Mouse (Mus musculus): Measurements from ENCODE around the gene Kcnk5.

The Kcnk5 gene

DNA sequence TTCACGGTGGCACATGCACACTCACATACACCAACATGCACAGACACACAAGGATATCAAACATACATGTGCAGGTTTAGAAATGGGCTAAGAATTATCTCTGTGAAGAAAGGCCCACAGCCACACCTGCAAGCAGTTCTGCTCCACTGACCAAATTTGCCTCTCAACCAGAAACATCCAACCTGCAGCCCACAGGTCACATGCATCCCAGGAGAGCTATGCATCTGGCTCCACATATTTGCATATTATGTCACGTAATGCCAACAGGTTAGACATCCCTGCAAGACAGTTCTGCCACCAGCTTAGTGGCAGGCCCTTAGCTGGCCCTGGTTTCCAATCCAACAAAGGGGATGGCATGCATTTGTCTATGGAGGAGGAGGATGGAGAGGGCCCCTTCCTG, 13.6 kb downstream of the Kcnk5 start:
- DNase-seq (ENCODE audit: low read depth, low spot score), result no peak

DNA sequence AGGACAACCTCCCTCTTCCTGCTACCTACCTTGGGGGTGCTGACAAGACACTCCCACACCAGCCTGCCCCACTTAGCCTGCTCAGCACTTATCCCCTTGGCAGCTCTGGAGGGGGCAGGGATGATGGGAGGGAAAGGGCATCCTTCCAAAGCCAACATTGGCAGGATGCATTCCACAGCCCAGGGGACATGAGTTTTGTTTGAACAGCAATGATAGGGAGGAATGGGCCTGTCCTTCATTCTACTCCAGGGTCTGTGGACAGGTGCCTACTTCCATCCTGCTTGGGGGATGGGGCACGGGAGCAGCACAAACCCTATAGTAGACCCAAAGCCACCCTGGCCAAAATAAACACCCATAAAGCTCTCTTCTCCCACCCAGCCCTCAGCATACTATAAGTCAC, 16.2 kb downstream of the Kcnk5 start:
- DNase-seq (ENCODE audit: low read depth, low spot score), result no peak

DNA sequence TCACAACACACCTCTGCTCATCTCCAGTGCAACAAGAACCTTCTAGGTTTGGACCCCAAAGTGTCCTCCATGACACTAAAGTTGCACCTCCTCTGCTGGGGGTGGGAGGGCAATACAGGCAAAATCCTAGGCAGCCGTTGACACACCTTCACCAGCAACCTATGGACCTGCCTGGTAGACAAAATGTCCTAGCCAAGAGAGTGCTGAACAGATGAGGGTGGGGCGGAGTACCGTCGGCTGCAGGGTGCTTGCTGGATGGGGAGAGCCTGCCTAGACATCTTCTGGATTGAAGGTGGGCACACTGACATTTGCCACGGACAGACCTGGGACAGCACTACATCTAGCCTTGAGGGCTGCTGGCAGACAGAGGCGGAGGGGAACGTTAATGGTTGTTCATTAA, 17.2 kb downstream of the Kcnk5 start:
- DNase-seq (ENCODE audit: low read depth, low spot score), result no peak

DNA sequence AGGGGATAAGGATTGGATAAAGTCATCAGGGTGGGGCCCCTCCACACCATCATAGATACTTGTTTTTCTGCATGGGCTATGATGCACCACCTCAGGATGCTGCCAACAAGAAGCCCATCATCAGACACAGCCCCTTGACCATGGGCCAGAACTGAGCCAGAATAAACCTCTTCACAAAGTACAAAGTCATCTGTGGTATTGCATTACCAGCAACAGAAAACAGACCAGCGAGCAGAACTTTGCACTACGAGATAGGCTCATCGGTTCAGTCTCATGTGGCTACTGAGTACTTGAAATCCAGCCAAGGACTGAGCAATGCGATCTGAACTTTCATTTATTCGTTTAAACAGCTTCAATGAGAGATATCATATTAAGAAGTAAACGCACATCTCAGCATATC, 18.9 kb downstream of the Kcnk5 start:
- DNase-seq (ENCODE audit: low read depth, low spot score), result no peak

DNA sequence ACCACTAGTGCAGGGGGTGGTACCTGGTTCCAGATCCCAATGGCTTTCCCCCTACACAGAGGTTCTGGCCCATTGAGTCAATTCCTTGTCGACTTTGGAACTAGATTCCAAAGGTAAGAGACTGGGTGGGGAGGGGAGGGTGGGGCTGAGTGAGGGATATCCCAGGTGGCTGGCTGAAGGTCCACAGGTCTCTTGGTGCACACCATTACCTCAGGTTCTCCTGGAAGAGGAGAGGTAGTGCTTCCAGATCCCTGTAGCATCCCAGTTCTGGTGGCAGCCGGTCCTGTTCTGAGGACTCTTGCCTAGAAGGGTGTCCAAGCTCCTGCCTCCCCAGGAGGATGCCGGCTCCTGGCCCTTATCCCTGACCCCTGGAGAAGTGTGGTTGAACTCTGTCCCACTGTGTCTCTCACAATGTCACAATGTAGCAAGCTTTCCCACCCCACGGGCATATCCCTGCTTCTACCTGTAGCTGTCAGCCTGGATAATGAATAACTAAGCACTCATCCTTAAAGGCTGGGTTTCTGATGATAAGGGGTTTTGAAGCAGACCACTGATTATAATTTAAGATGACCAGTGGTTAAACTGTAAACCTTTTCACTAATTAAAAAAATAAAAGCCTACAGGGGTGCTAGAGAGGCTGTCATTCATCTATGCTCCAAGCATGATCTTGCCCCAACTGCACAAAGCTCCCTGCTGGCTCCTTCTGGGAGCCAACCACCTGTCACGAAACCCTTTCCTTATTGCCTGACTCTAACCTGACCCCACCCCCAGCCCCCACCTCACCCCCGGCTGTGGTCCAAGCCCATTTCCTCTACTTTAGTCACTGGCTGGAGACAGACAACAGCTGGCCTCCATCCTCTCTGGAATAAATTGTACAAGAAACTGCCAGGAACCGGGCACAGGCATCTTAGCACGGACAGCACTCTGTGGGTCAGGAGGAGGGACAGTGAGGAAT, 22.6 kb downstream of the Kcnk5 start:
- no peak for DNase-seq (ENCODE audit: low read depth, low spot score)

DNA sequence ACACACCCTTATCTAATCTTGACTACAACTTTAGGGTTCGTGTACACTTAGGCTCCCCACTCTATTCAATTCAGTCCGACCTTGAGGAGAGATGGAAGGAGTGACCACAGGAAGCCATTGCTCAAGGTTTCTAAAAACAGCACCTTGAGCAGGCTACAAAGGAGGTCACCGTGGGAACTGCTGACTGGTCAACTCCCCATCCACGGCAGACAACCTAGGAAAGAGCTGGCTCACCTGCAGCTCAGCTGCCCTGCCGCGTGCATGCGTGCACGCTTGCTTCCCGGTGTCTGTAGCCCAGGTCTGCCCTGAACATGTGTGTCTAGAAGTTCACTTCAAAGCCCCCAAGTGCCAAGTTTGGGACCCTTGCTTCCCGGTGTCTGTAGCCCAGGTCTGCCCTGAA, 24.0 kb downstream of the Kcnk5 start:
- no peak for DNase-seq (ENCODE audit: low read depth, low spot score)

DNA sequence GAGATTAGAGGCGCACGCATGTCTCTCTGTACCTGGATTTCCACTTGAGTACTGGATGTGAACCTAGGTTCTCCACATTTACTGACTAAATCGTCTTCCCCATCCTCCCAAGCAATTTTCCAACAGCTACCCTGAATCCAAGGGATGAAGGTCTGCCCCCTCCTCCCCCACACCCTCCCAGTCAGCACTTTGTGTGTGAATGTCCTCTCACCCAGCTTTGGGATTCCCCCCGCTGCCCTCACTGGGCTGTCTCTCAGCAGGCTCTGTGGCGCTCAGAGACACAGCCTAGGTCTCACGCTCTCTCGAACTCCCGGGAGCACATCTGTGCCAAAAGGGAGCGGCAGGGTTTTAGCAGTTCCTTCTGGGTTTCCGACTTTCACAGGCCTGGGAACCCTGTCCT, 25.9 kb downstream of the Kcnk5 start:
- DNase-seq (ENCODE audit: low read depth, low spot score), result no peak

DNA sequence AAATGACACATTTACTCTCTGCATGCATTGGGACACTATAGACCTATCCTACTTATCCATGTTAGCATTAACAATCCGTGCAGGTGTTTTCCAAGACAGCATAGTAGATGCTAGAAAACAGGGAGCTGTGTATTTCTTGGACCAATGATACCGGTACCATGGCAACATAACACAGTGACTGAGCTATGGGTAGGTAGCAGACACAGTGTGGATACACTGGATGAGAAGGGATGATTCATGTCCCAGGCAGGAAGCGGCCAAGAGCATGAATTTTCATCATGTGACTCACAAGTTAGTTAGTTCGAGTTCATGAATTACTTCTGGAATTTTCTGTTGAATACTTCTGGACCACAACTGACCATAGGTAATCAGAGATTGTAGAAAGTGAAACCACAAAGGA, 26.7 kb downstream of the Kcnk5 start:
- DNase-seq (ENCODE audit: low read depth, low spot score), result no peak

DNA sequence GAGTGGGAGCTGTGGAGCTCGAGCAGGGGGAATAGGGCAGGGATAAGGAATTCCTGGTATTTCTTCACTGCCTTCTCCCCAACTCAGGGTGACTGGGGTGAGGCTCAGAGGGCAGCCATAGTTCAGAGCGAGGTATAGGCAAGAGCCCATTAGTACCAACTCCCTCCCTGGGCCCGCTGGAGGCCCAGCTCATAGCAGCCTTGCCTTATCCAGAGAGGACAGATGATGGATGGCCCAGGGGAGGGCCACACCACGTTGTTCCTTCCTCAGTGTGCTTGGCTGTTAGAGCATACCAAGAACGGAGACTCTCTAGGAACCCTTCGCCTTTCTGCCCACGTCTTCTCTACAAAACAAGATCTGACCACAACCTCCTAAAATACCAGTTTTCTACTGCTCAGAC, 27.4 kb downstream of the Kcnk5 start:
- no peak for DNase-seq (ENCODE audit: low read depth, low spot score)

DNA sequence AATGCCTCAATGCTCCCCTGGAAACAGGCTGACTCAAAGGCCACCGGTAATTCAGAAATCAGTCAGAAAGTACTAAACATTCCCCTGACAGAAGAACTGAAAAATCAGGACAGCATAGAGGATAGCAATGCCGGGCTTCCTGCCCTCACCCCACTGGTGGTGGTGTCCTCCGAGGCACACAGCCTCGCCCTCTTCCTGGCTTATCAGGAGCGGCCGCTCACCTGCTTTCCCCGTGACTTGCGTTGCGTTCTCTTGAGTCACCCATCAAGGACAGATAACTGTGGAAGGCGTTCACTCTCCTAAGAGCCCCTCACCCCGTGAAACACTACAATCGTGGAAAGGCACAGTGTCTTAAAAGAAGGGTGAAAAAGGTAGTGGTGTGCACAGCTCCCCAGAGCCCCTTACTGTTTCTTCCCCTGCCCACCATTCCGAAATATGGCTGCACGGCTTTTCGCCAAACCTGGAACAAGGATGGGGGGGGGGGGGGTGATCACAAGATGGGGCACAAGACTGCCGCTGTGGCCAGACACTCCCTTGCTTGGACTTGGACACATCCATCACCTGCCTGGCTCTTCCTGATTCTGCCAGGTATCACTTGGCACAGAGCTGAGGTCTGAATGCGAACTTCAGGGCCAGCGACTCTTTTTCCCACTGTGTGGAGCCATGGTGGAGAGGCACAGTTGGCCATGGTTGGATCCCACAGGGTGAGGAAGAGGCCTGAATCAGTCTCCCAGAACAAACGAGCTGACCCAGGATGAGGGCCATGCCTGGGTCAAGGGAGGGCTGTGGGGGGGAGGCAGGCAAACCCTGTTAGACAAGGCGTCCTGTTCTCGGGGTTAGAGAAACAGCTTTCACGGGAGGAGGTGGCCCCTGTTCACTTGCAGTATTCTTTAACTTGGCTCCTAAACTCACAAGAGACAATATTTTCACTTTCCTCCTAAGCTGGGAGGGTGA, 32.2 kb downstream of the Kcnk5 start:
- DNase-seq (ENCODE audit: low read depth, low spot score), result no peak

DNA sequence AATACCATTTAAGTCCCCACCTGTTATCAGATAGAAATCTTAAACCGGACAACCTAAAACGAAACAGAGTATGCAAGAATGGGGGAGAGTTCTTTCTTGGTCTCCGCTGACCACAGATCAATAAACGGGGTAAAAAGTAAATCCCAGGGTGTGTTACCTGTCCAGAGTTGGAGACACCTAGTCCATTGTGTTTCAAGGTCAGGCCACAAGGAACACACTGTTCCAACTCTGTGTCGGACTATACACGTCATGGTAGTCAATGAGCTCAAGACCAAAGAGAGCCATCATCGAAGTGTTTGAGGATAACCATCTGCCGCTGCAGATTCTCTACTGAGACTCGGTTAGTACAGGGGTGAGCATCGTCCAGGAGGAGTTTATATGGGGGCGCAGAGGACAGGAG, 33.1 kb downstream of the Kcnk5 start:
- no peak for DNase-seq (ENCODE audit: low read depth, low spot score)

DNA sequence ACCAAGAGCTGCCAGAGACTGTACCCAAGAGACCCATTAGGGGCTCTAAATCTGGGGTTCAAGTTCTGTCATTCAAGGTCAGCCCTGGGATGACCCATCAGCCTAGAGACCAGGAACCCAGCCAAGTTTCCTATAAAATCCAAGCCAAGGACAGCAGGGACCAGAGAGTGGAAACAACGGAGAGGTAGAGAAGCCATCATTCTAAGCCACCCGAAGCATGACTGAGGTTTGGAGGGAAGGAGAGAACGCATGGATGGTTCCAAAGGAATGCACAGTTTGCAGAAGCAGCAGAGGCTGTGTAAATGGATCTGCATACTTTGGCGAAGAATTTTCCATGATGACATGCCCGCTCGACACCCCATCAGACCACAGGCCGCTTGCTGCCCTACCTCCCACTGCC, 33.8 kb downstream of the Kcnk5 start:
- no peak for DNase-seq (ENCODE audit: low read depth, low spot score)

DNA sequence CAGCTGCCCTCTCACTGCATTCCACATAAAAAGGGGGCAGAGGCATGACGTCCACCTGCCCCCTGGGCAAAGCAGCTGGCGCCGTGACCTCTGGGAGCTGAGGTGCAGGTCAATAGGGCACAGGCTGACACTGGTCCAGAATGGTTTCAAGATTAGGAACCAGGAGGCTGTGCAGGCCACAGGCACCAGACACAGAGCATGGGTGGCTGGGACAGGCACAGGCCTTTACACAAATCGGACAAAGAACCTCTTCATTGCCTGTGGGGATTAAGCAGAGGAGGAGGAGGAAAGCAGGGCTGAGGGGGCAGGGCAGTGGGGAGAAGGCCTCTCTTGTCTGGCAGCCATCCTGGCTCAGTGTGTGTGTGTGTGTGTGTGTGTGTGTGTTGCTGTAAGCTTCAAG, 37.5 kb downstream of the Kcnk5 start:
- no peak for DNase-seq (ENCODE audit: low read depth, low spot score)

DNA sequence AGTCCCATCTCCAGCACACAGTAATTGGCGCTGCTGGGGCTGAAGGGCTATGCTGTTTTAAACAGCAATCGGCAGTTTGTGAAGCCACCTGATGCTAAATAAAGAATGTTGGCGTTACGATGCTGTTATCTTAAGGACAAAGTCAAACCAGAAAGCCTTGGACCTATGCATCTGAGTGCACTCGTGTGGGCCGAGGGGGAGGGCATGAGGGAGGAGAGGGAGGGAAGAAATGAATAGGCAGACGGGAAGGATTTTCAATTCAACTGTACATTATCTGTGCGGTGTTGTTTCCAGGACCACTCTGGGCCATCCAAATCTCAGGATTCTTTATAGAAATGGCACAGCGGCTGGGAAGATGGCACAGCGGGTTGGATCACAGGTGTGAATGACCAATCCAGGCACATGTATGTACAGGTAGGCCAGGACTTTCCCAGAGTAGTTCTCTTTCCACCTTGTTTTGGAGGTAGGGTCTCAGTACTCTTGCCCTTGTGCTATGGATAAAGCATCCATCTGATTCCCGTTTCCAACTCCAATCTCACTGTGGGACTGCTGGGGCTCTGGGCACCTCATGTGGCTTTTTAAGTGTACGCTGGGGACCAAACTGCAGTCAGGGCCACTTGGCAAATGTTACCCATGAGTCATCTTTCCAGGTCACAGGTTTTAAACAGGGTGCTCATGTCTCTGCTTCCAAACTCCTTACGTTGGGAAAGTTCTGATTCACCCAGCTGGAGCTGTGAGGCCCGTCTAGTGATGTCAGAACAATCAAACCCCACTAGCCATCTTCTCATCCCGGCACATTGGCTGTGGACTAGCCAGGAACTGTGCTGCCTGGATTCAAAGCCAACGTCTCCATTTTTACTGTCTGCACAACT, 42.9 kb downstream of the Kcnk5 start, which contains the start of gene Saysd1:
Gene Saysd1 (minus strand): TSS at position 51 of the 872 bp plus-strand sequence.
- no peak for DNase-seq (ENCODE audit: low read depth, low spot score)

DNA sequence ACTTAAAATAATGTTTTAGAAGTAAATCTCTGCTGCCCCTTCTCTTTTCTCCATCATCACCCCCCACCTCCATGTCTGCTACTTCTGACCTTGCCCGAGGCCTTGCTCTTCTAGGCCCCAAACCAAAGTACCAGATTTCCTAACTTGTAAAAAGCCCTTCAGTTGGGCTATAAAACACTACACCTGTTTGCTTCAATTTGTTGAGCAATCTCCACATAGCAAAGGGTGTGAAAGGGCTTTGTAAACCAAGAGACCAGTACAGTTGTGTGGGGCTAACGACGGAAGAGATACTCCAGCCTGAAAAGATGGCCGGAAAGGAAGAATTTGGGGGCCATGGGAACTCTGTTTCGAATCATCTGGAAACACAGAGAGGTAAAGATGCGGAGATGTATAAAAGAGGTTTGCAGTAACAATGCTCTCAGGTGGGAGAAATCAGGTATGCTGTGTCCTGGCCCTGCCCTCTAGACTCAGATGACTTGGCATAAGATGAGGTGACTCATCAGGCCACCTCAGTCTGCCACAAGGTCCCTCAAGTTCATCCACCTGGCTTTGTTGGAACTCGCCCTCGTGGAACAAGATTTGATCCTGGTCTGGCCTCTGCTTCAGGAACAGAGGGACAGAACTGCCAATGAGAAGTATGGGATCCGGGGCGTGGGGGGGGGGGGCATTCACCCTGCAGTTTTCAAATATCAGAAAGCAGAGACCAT, 46.5 kb downstream of the Kcnk5 start:
- DNase-seq (ENCODE audit: low read depth, low spot score), result no peak

DNA sequence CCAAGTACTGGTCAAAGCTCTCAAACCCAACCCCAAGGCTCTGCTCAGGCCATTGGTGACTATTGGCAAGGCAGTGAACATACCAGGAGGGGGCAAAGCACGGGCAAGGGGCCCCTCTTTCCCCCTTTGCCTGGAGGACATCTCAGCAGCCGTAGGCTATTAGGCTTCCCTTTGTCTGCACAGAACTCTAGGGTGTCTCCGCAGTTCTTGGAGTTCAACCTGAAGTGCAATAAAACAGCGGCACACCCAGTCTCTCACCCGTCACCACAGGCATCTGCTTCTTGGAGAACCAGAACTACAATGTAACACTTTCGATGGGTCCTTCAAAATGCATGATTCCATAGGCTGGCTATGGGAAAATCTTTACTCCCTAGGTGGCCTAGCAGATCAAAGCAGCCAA, 53.4 kb downstream of the Kcnk5 start:
- DNase-seq (ENCODE audit: low read depth, low spot score), result no peak

DNA sequence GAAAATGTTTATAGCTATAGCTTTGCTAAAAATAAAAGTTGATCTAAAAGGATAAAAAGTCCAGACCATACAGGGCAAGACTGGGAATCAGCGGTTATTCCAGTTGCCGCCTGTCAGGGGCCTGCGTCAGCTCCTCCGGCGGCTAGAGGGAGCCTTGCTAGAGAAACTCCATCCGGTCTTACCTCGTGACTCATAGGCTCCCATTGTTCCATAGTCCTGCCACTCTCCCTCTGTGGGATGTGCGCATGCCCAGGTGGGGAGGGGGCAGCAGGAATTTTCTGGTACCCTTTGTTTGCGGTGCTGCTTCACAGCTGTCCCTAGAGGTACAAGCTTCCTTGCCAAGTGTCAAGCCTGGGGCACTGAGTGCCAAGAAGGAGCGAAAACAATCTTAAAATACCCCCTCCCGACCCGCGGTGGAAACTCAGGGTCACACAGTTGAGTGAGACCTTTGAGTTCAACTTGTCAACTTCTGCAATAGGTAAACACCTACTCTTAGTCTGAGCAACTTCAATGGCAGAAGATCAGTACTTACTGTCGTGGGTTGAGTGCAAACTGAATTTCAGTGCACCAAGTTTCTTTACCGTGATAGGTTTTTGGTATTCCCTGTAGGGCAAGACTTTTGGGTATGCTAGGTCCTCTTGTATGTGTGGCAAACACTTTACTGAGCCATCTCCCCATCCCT, 54.1 kb downstream of the Kcnk5 start:
- no peak for DNase-seq (ENCODE audit: low read depth, low spot score)

DNA sequence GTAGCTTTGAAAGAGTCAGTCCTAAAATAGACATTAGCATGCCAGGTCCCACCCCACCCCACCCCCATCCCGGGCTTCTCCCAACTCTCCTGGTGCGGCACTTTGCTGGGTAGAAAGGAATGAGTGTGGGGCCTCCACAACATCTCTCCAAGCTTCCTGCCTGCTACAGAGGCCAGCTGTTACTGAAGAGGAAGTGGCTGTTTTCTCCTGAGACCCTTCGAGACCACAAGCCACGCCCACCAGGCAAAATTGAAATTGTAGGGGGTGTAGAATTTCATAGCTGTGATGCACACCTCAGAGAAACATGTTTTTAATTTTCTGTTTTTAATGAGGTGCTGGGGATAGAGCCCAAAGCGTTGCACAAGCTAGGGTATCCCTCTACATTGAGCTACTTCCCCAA, 60.7 kb downstream of the Kcnk5 start:
- no peak for DNase-seq (ENCODE audit: low read depth, low spot score)

DNA sequence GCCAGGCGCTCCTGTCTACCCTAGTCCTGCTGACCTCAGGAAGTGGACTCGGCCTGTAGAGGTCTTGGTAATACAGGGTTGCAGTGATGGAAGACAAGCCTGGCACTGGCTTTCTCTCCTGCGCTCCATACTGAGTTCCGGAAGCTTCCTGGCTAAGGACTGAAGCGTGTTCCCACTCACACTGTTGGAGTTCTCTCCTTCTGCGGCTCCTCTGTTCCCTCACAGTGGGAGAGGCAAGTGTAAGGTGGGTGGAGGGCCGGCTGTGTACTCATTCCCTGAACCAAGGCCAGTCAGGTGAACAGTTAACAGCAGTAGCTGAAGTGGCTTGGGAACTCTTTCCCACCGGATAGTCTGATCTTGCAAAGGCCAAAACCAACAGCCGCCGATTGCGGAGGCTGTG, 61.6 kb downstream of the Kcnk5 start:
- no peak for DNase-seq (ENCODE audit: low read depth, low spot score)

DNA sequence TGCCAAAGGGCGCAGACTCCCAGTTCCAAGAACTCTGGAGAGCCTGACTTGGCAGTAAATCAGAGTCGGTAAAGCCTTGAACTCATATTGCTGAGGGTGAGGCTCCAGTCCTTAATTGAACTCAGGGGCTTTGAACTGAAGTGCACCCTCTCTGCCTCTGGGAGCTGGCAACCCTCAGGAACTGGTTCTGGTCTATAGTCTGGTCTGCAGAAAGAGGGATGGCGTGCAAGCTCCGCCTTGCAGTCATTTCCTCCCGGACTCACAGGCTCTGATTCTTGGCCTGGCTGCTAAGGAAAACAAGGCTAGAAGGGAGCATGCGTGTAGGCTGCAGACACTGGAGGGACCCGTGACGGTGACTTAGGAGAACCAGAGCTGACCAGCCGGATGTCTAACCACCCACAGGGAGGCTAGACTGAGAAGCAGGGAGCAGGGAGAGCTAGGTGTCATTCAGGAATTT, 65.4 kb downstream of the Kcnk5 start:
- DNase-seq (ENCODE audit: low read depth, low spot score), result no peak

Measured in retina, postnatal 7 days (tissue).